Mouse (Mus musculus): ENCODE measurements around the gene Apoc1.

Gene Apoc1

DNA sequence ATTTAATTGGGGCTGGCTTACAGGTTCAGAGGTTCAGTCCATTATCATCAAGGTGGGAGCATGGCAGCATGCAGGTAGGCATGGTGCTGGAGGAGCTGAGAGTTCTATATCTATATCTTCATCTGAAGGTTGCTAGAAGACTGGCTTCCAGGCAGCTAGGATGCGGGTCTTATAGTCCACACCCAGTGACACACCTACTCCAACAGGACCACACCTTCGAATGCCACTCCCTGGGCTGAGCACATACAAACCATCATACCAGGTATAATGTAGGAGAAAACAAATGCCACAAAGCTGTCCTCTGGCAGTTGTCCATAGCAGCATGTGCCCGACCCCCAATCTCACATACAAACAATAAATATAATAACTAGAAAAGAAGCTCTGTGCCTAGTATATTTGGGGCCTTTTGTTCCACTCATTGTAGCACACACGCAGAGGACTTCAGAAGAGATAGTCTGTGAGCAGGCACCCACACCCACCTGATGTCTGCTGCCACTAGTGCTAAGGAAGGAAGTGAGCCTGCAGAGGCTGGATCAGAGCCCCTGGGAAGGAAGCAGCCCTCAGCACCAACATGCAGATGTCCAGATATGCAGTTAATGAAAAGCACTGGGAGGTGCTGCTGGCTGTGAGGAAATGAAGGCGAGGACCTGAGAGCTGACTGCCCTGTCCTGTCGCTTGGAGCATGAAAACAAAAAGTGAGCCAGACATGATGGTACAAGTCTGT is 41.2 kb downstream of the Apoc1 start:
- no peak for DNase-seq (ENCODE audit: extremely low read depth, insufficient read length, low spot score)

- no peak for DNase-seq (ENCODE audit: extremely low read depth, insufficient read length, low spot score)
Measured at GRCm38 (mm10) chr7:19641223-19641622, 51.2 kb downstream of the Apoc1 start.
